Mouse (Mus musculus): ENCODE results near the gene 4930518I15Rik. TPM values are rescaled to one million over a fixed set of nuclear protein-coding genes. Genes with fewer than 3 reads are reported as not detected.

The 4930518I15Rik gene
- total RNA-seq, 2 experiments from 2014 or later: 4.3 to 5.2 TPM

Other genes starting within 250 kb of the 4930518I15Rik start
- gene Dlgap4, start 244.2 kb downstream of the 4930518I15Rik start, total RNA-seq (2021): 10 to 100 TPM; 52.4 to 53.9 TPM
- gene Myl9, start 82.5 kb downstream of the 4930518I15Rik start, total RNA-seq (2021): 10 to 100 TPM; 82.3 to 84.4 TPM
- 10 to 100 TPM; 23.0 to 25.1 TPM for gene Tgif2, start 17.9 kb downstream of the 4930518I15Rik start, total RNA-seq (2021)
- gene Rab5if, start 5.2 kb upstream of the 4930518I15Rik start, total RNA-seq (2021): 100 to 1,000 TPM; 190 to 203 TPM
- gene Sla2, start 29.2 kb upstream of the 4930518I15Rik start, total RNA-seq (2021): not detected
- 10 to 100 TPM; 47.2 to 47.9 TPM for gene Ndrg3, start 134.1 kb upstream of the 4930518I15Rik start, total RNA-seq (2021)
- 10 to 100 TPM; 19.9 to 22.3 TPM for gene Dsn1, start 149.2 kb upstream of the 4930518I15Rik start, total RNA-seq (2021)
- gene Soga1, start 221.3 kb upstream of the 4930518I15Rik start, total RNA-seq (2021): 10 to 100 TPM; 46.3 to 47.0 TPM
- not detected for gene Tldc2, start 229.1 kb upstream of the 4930518I15Rik start, total RNA-seq (2021)